In genomic region chr19:53856794-53857193, GRCm38 (mm10) we compare ENCODE assay signal across 16 mouse cellular contexts. TPM values are rescaled to one million over a fixed set of nuclear protein-coding genes. Genes with fewer than 3 reads are reported as not detected.
DNase-seq lines count a peak whose midpoint lies in the region; ATAC-seq lines count a peak whose summit lies in the region.
"Had no signal": no experiment of that assay in that cellular context is flagged by ENCODE, and none has a peak within 500 bp of the region (broad histone marks: within the 10 kb centered on the region; RNA-seq: fewer than 3 reads in every experiment).

No protein-coding gene starts in this region.

- H3K27ac ChIP-seq in forebrain, embryonic 13.5 days: peak overlapping the region; percentile 37; the same call in 1 of the 2 replicates
- H3K27ac ChIP-seq in forebrain, embryonic 12.5 days: no peak overlapping the region
- peak overlapping the region; percentile 55; the same call in 1 of the 2 replicates for H3K27ac ChIP-seq in heart, embryonic 16.5 days (ENCODE audit: low read length)
- H3K27ac ChIP-seq: midbrain, embryonic 12.5 days had no signal

- H3K27me3 ChIP-seq in forebrain, embryonic 13.5 days: 0 out of 2 replicates have a peak, but pooled peaks cover 2% of the 10 kb centered on the region
- no peaks in the 10 kb centered on the region for H3K27me3 ChIP-seq in forebrain, embryonic 12.5 days
- H3K27me3 ChIP-seq in heart, embryonic 16.5 days (ENCODE audit: control insufficient read depth, insufficient read depth, low read length): no peaks in the 10 kb centered on the region
- H3K27me3 ChIP-seq: embryonic facial prominence, embryonic 15.5 days; limb, embryonic 12.5 days had no signal

- peak; percentile 27 for DNase-seq in lung, postnatal 10 days
- no peak for DNase-seq in lung, postnatal 14 days
- DNase-seq in frontal cortex, postnatal 14 days (ENCODE audit: low spot score in 2 of 2): no peak
- no peak for DNase-seq in right cerebral cortex, adult 2 months (ENCODE audit: low spot score in 2 of 2)
- no peak for DNase-seq in right cerebral cortex, postnatal 36 days (ENCODE audit: low spot score in 2 of 2)
- DNase-seq: kidney, adult 18-20 months; kidney, postnatal 4 days; lung, postnatal 4 days; thymus, postnatal 36 days had no signal

- no peak overlapping the region for H3K4me2 ChIP-seq in forebrain, embryonic 13.5 days
- no peak overlapping the region for H3K4me2 ChIP-seq in forebrain, embryonic 12.5 days
- no peak overlapping the region for H3K4me2 ChIP-seq in heart, embryonic 16.5 days (ENCODE audit: low read depth, low read length)
- H3K4me2 ChIP-seq: embryonic facial prominence, embryonic 15.5 days; limb, embryonic 12.5 days; midbrain, embryonic 12.5 days had no signal

- WGBS in forebrain, embryonic 13.5 days: 59% methylated on average over 9 of the region's 9 CpGs
- 66% methylated on average over 9 of the region's 9 CpGs for WGBS in forebrain, embryonic 12.5 days
- 68% methylated on average over 9 of the region's 9 CpGs for WGBS in heart, embryonic 16.5 days

- ATAC-seq in forebrain, embryonic 13.5 days: no peak
- no peak for ATAC-seq in forebrain, embryonic 12.5 days (ENCODE audit: low FRiP score)
- ATAC-seq in heart, embryonic 16.5 days (replicated peaks; ENCODE audit: extremely low read depth, insufficient read depth, low FRiP score): no peak

- peaks cover 77% of the 10 kb centered on the region for H3K4me1 ChIP-seq in forebrain, embryonic 13.5 days
- peaks cover 46% of the 10 kb centered on the region for H3K4me1 ChIP-seq in forebrain, embryonic 12.5 days
- H3K4me1 ChIP-seq in heart, embryonic 16.5 days (ENCODE audit: control insufficient read depth, insufficient read depth, low read length): peaks cover 10% of the 10 kb centered on the region

- H3K4me3 ChIP-seq in forebrain, embryonic 13.5 days: no peak overlapping the region
- H3K4me3 ChIP-seq in forebrain, embryonic 12.5 days (replicated peaks): no peak overlapping the region
- no peak overlapping the region for H3K4me3 ChIP-seq in heart, embryonic 16.5 days (ENCODE audit: low read length)
- H3K4me3 ChIP-seq: embryonic facial prominence, embryonic 15.5 days; hindbrain, embryonic 10.5 days; limb, embryonic 12.5 days; midbrain, embryonic 12.5 days had no signal

- H3K36me3 ChIP-seq in forebrain, embryonic 13.5 days (ENCODE audit: poor library complexity, severe bottlenecking): no peaks in the 10 kb centered on the region
- no peaks in the 10 kb centered on the region for H3K36me3 ChIP-seq in forebrain, embryonic 12.5 days (replicated peaks)
- peaks cover 26% of the 10 kb centered on the region for H3K36me3 ChIP-seq in heart, embryonic 16.5 days (ENCODE audit: control insufficient read depth, insufficient read depth)
- H3K36me3 ChIP-seq: embryonic facial prominence, embryonic 15.5 days; hindbrain, embryonic 10.5 days; limb, embryonic 12.5 days; midbrain, embryonic 12.5 days had no signal

- H3K9ac ChIP-seq in forebrain, embryonic 13.5 days: peak overlapping the region; percentile 10; the same call in 1 of the 2 replicates
- H3K9ac ChIP-seq in forebrain, embryonic 12.5 days: no peak overlapping the region
- 0 out of 2 replicates have a peak overlapping the region, but pooled peaks have one; percentile 30 for H3K9ac ChIP-seq in heart, embryonic 16.5 days (ENCODE audit: low read length)
- H3K9ac ChIP-seq: embryonic facial prominence, embryonic 15.5 days; limb, embryonic 12.5 days; midbrain, embryonic 12.5 days had no signal

- no peaks in the 10 kb centered on the region for H3K9me3 ChIP-seq in forebrain, embryonic 13.5 days (replicated peaks)
- no peaks in the 10 kb centered on the region for H3K9me3 ChIP-seq in forebrain, embryonic 12.5 days
- H3K9me3 ChIP-seq in heart, embryonic 16.5 days (replicated peaks; ENCODE audit: control insufficient read depth, low read length): no peaks in the 10 kb centered on the region
- H3K9me3 ChIP-seq: embryonic facial prominence, embryonic 15.5 days; hindbrain, embryonic 10.5 days; limb, embryonic 12.5 days; midbrain, embryonic 12.5 days had no signal

RNA-seq across cellular contexts. Expression of gene Pdcd4, which starts 35.2 kb away (rescaled TPM):
- 110 and 115 TPM in 2 replicates for polyA plus RNA-seq in forebrain, embryonic 13.5 days (2015; fragmentation: Nextera tagmentation; extraction: Ambion mirVana)
- polyA plus RNA-seq in forebrain, embryonic 12.5 days (2016; fragmentation: Nextera tagmentation; extraction: Ambion mirVana): 110 and 111 TPM in 2 replicates
- 32.0 and 37.9 TPM in 2 replicates for polyA plus RNA-seq in heart, embryonic 16.5 days (2015; fragmentation: Nextera tagmentation; extraction: Ambion mirVana)
